In the genomic region with DNA sequence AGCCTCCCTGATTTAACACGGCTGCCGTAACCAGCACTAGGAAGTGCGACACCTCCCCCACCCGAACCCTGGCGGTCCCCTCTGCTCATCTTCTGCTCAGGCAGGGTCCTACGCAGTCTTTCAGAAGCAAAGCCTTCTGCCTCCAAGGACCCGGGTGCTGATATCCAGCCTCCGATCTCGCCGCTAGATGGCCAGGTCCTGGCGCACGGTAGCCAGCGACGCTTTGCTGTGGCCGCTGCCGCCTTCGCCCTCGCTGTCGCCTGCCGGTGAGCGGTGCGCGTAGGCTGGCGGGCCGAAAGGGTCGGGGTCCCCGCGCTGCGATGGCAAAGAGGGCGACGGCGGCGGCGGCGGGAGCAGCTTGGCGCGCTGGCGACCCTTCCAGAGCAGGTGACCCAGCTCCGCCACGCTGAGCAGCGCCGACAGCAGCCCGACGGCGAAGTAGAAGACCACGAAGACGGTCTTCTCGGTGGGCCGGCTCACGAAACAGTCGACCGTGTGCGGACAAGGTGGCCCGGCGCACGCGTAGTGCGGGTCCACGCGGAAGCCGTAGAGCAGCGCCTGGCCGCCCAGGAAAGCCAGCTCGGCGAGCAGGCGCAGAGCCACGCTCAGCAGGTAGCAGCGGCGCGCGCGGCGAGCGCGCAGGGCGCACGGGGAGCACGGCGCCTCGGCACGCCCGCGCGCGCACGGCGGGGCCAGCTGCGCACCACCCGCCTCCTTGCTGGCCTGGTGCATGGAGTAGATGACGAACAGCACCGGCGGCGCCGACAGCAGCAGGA, we compare ENCODE assay signal across 8 mouse cellular contexts. TPM values are rescaled to one million over a fixed set of nuclear protein-coding genes. Genes with fewer than 3 reads are reported as not detected.
A peak's percentile ranks its signal among the peaks of the same experiment; 100 is the strongest.
DNase-seq lines count a peak whose midpoint lies in the region; ATAC-seq and TF ChIP-seq lines count a peak whose summit lies in the region.

No protein-coding gene starts in this region.

- H3K36me3 ChIP-seq in C2C12 (ENCODE audit: control insufficient read depth, insufficient read depth) (no peaks in the 10 kb centered on the region), E14TG2a.4 (ENCODE audit: insufficient read depth, low read length) (no peaks in the 10 kb centered on the region)
- H3K36me3 ChIP-seq in heart, embryonic 11.5 days (ENCODE audit: control insufficient read depth, insufficient read depth, low read length): no peaks in the 10 kb centered on the region
- no peaks in the 10 kb centered on the region for H3K36me3 ChIP-seq in kidney, embryonic 14.5 days (ENCODE audit: control insufficient read depth, insufficient read depth, low read length)
- no peaks in the 10 kb centered on the region for H3K36me3 ChIP-seq in liver, embryonic 16.5 days (ENCODE audit: control insufficient read depth, insufficient read depth)
- no peaks in the 10 kb centered on the region for H3K36me3 ChIP-seq in neural tube, embryonic 14.5 days (ENCODE audit: control insufficient read depth, insufficient read depth, low read length)

- no peaks in the 10 kb centered on the region for H3K79me3 ChIP-seq in C2C12 (ENCODE audit: low read depth)

- peak overlapping the region; percentile 1 for H3ac ChIP-seq in C2C12 (ENCODE audit: control insufficient read depth, insufficient read length, low read depth)

- H3K4me3 ChIP-seq in C2C12 (ENCODE audit: insufficient read depth, poor library complexity, severe bottlenecking) (peak overlapping the region; percentile 11), E14TG2a.4 (replicated peaks; ENCODE audit: low read length) (peak overlapping the region; percentile 86)
- peak overlapping the region; percentile 60 for H3K4me3 ChIP-seq in heart, embryonic 11.5 days (ENCODE audit: low read depth, low read length)
- H3K4me3 ChIP-seq in kidney, embryonic 14.5 days (ENCODE audit: low read length): peak overlapping the region; percentile 59
- peak overlapping the region; percentile 50 for H3K4me3 ChIP-seq in liver, embryonic 16.5 days (ENCODE audit: low read depth, low read length)
- peak overlapping the region; percentile 64 for H3K4me3 ChIP-seq in neural tube, embryonic 14.5 days (ENCODE audit: low read depth, low read length)

- H3K4me1 ChIP-seq in E14TG2a.4 (replicated peaks; ENCODE audit: low read depth, low read length): peaks cover 77% of the 10 kb centered on the region
- H3K4me1 ChIP-seq in heart, embryonic 11.5 days (ENCODE audit: control insufficient read depth, insufficient read depth, low read length): peaks cover 24% of the 10 kb centered on the region
- peaks cover 10% of the 10 kb centered on the region for H3K4me1 ChIP-seq in kidney, embryonic 14.5 days (ENCODE audit: control insufficient read depth, insufficient read depth, low read length)
- H3K4me1 ChIP-seq in liver, embryonic 16.5 days (ENCODE audit: control insufficient read depth, low read depth, low read length): no peaks in the 10 kb centered on the region
- H3K4me1 ChIP-seq in neural tube, embryonic 14.5 days (ENCODE audit: control insufficient read depth, insufficient read depth, low read length): peaks cover 10% of the 10 kb centered on the region; the same call in 1 of the 2 replicates

- DNase-seq in cerebellum, adult 9-11 months: peak; percentile 77
- no peak for DNase-seq in spleen, adult 12 weeks (ENCODE audit: low spot score)

- no peaks in the 10 kb centered on the region for H3K79me2 ChIP-seq in C2C12 (ENCODE audit: control insufficient read depth, insufficient read depth)

- H3K9ac ChIP-seq in heart, embryonic 11.5 days (ENCODE audit: low read depth, low read length): peak overlapping the region; percentile 78
- peak overlapping the region; percentile 58 for H3K9ac ChIP-seq in kidney, embryonic 14.5 days (ENCODE audit: low read depth, low read length)
- no peak overlapping the region for H3K9ac ChIP-seq in liver, embryonic 16.5 days (ENCODE audit: low read depth, low read length)
- peak overlapping the region; percentile 86 for H3K9ac ChIP-seq in neural tube, embryonic 14.5 days (replicated peaks; ENCODE audit: low read depth, low read length)

- ATAC-seq in heart, embryonic 11.5 days (replicated peaks; ENCODE audit: insufficient number of reproducible peaks, low FRiP score, low TSS enrichment): no peak; the same call in 1 of the 2 replicates
- ATAC-seq in kidney, embryonic 14.5 days (ENCODE audit: low FRiP score, low TSS enrichment): peak; percentile 60
- ATAC-seq in liver, embryonic 16.5 days (ENCODE audit: low read depth): 0 out of 2 replicates have a peak, but pooled peaks have one; percentile 32
- ATAC-seq in neural tube, embryonic 14.5 days (ENCODE audit: low read depth): peak; percentile 80

- under 1% methylated on average over 94 of the region's 94 CpGs for WGBS in heart, embryonic 11.5 days (ENCODE audit: insufficient replicate concordance)
- under 1% methylated on average over 93 of the region's 94 CpGs for WGBS in kidney, embryonic 14.5 days
- WGBS in liver, embryonic 16.5 days (ENCODE audit: insufficient replicate concordance): under 1% methylated on average over 88 of the region's 94 CpGs
- under 1% methylated on average over 94 of the region's 94 CpGs for WGBS in neural tube, embryonic 14.5 days

- H3K27ac ChIP-seq in heart, embryonic 11.5 days (ENCODE audit: low read depth, low read length): peak overlapping the region; percentile 17; the same call in 1 of the 2 replicates
- no peak overlapping the region for H3K27ac ChIP-seq in kidney, embryonic 14.5 days (ENCODE audit: low read depth, low read length)
- H3K27ac ChIP-seq in liver, embryonic 16.5 days (ENCODE audit: low read length): no peak overlapping the region
- H3K27ac ChIP-seq in neural tube, embryonic 14.5 days (ENCODE audit: low read depth, low read length): peak overlapping the region; percentile 94

- no peaks in the 10 kb centered on the region for H3K9me3 ChIP-seq in E14TG2a.4 (ENCODE audit: low read length)
- H3K9me3 ChIP-seq in heart, embryonic 11.5 days (replicated peaks; ENCODE audit: control insufficient read depth, low read length): no peaks in the 10 kb centered on the region
- no peaks in the 10 kb centered on the region for H3K9me3 ChIP-seq in kidney, embryonic 14.5 days (ENCODE audit: control insufficient read depth, low read length)
- H3K9me3 ChIP-seq in liver, embryonic 16.5 days (replicated peaks; ENCODE audit: control insufficient read depth, low read length): no peaks in the 10 kb centered on the region
- H3K9me3 ChIP-seq in neural tube, embryonic 14.5 days (ENCODE audit: control insufficient read depth, low read length): no peaks in the 10 kb centered on the region

- peaks cover 14% of the 10 kb centered on the region for H3K27me3 ChIP-seq in C2C12 (ENCODE audit: control insufficient read depth, insufficient read depth, insufficient read length)
- peaks cover 64% of the 10 kb centered on the region for H3K27me3 ChIP-seq in E14TG2a.4 (ENCODE audit: insufficient read depth, low read length)
- peaks cover 17% of the 10 kb centered on the region for H3K27me3 ChIP-seq in heart, embryonic 11.5 days (ENCODE audit: control insufficient read depth, insufficient read depth, low read length)
- peaks cover 6% of the 10 kb centered on the region; the same call in 1 of the 2 replicates for H3K27me3 ChIP-seq in kidney, embryonic 14.5 days (ENCODE audit: control insufficient read depth, insufficient read depth, low read length)
- peaks cover 51% of the 10 kb centered on the region for H3K27me3 ChIP-seq in liver, embryonic 16.5 days (ENCODE audit: control insufficient read depth, insufficient read depth, low read depth, low read length)
- no peaks in the 10 kb centered on the region for H3K27me3 ChIP-seq in neural tube, embryonic 14.5 days (ENCODE audit: control insufficient read depth, insufficient read depth, low read length)

- H3K4me2 ChIP-seq in heart, embryonic 11.5 days: peak overlapping the region; percentile 93
- H3K4me2 ChIP-seq in kidney, embryonic 14.5 days (replicated peaks; ENCODE audit: low read depth, low read length): peak overlapping the region; percentile 99
- H3K4me2 ChIP-seq in liver, embryonic 16.5 days (ENCODE audit: low read depth, low read length): peak overlapping the region; percentile 68
- H3K4me2 ChIP-seq in neural tube, embryonic 14.5 days (ENCODE audit: low read depth, low read length): peak overlapping the region; percentile 79

- peak; percentile 63 for TF ChIP-seq CTCF in C2C12 (IDR thresholded peaks at IDR 0.05; ENCODE audit: control insufficient read depth, insufficient read depth, insufficient read length)
- TF ChIP-seq CTCF in E14TG2a.4 (conservative IDR thresholded peaks at IDR 0.05; ENCODE audit: low read length): no peak; the same call in 1 of the 2 replicates

TF ChIP-seq in C2C12, 6 proteins besides CTCF, POLR2A, EP300 and RAD21:
- TF ChIP-seq USF1 (IDR thresholded peaks at IDR 0.05; ENCODE audit: low read depth): no peak

RNA-seq across cellular contexts. Expression of a gene that starts 0.6 kb away (rescaled TPM):
- polyA plus RNA-seq in C2C12 (2012; fragmentation: generic; extraction: Trizol): not detected
- polyA plus RNA-seq in heart, embryonic 11.5 days (2014; fragmentation: Nextera tagmentation; extraction: Ambion mirVana): 1.3 and 1.5 TPM in 2 replicates
- polyA plus RNA-seq in kidney, embryonic 14.5 days (2014; fragmentation: Nextera tagmentation; extraction: Ambion mirVana): 0.64 TPM in 1 of 2 replicates, not detected in the other
- polyA plus RNA-seq in liver, embryonic 16.5 days (2015; fragmentation: Nextera tagmentation; extraction: Ambion mirVana): 0.15 TPM in 1 of 2 replicates, not detected in the other
- polyA plus RNA-seq in neural tube, embryonic 14.5 days (2014; fragmentation: Nextera tagmentation; extraction: Ambion mirVana): 0.89 and 2.2 TPM in 2 replicates

RNA-seq across cellular contexts. Expression of a gene that starts 41.8 kb away (rescaled TPM):
- polyA plus RNA-seq in C2C12 (2012; fragmentation: generic; extraction: Trizol): 83.8 TPM
- 220 and 244 TPM in 2 replicates for polyA plus RNA-seq in heart, embryonic 11.5 days (2014; fragmentation: Nextera tagmentation; extraction: Ambion mirVana)
- 284 and 300 TPM in 2 replicates for polyA plus RNA-seq in kidney, embryonic 14.5 days (2014; fragmentation: Nextera tagmentation; extraction: Ambion mirVana)
- 189 and 201 TPM in 2 replicates for polyA plus RNA-seq in liver, embryonic 16.5 days (2015; fragmentation: Nextera tagmentation; extraction: Ambion mirVana)
- polyA plus RNA-seq in neural tube, embryonic 14.5 days (2014; fragmentation: Nextera tagmentation; extraction: Ambion mirVana): 18.3 and 24.8 TPM in 2 replicates

RNA-seq across cellular contexts. Expression of a gene that starts 54.6 kb away (rescaled TPM):
- polyA plus RNA-seq in C2C12 (2012; fragmentation: generic; extraction: Trizol): 31.9 TPM
- polyA plus RNA-seq in heart, embryonic 11.5 days (2014; fragmentation: Nextera tagmentation; extraction: Ambion mirVana): 34.9 and 36.6 TPM in 2 replicates
- 27.7 and 36.7 TPM in 2 replicates for polyA plus RNA-seq in kidney, embryonic 14.5 days (2014; fragmentation: Nextera tagmentation; extraction: Ambion mirVana)
- polyA plus RNA-seq in liver, embryonic 16.5 days (2015; fragmentation: Nextera tagmentation; extraction: Ambion mirVana): 4.2 and 5.4 TPM in 2 replicates
- 22.1 and 22.3 TPM in 2 replicates for polyA plus RNA-seq in neural tube, embryonic 14.5 days (2014; fragmentation: Nextera tagmentation; extraction: Ambion mirVana)

RNA-seq across cellular contexts. Expression of a gene that starts 58.9 kb away (rescaled TPM):
- polyA plus RNA-seq in C2C12 (2012; fragmentation: generic; extraction: Trizol): 38.5 TPM
- 284 and 289 TPM in 2 replicates for polyA plus RNA-seq in heart, embryonic 11.5 days (2014; fragmentation: Nextera tagmentation; extraction: Ambion mirVana)
- 421 and 542 TPM in 2 replicates for polyA plus RNA-seq in kidney, embryonic 14.5 days (2014; fragmentation: Nextera tagmentation; extraction: Ambion mirVana)
- 277 and 302 TPM in 2 replicates for polyA plus RNA-seq in liver, embryonic 16.5 days (2015; fragmentation: Nextera tagmentation; extraction: Ambion mirVana)
- polyA plus RNA-seq in neural tube, embryonic 14.5 days (2014; fragmentation: Nextera tagmentation; extraction: Ambion mirVana): 53.7 and 132 TPM in 2 replicates

Comparison
In these comparisons a context has a peak if more than half of its experiments do, and no peak if none do; other contexts are left out.
1. H3K4me3 ChIP-seq: peak in every context shown above with its lines; median percentile 86 in E14TG2a.4; 64 in neural tube, embryonic 14.5 days; 60 in heart, embryonic 11.5 days; 59 in kidney, embryonic 14.5 days; 50 in liver, embryonic 16.5 days; 11 in C2C12.
2. H3K27ac ChIP-seq: peak in heart, embryonic 11.5 days (single experiment) and neural tube, embryonic 14.5 days (single experiment); none in kidney, embryonic 14.5 days (single experiment) and liver, embryonic 16.5 days (single experiment).
3. Peak in every context shown above with its lines, with median percentiles within 50 percentile points of each other: H3K4me2 ChIP-seq.